Mouse (Mus musculus): ENCODE measurements around the gene Emc4. TPM values are rescaled to one million over a fixed set of nuclear protein-coding genes. Genes with fewer than 3 reads are reported as not detected.

Gene Emc4
- total RNA-seq, 2 experiments from 2014 or later, result 130 to 136 TPM

DNA sequence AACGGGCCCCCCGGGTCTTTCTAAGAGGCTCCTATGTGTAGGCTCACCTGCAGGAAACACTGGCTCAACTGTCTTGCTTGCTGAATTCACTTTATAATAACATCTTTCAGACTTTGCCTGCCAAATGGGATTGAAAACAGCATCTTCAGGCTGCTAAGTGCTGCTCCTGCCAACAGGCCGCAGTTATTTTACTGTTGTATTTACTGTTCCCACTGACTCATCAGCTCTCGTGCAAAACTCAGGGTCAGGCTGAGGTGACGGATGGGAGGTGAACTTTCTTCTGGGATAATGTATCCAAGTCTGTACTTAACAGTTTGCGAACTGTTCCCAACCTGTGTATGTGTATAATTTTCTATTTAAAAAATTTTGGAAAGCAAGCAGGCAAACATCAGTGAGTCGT is 48.9 kb downstream of the Emc4 start:
- no peak for DNase-seq (ENCODE audit: low spot score in 2 of 2)
- Histone ChIP-seq H3K27ac (peak overlapping the region; percentile 8; the same call in 1 of the 2 replicates), H3K4me3 (no peak overlapping the region)
- TF ChIP-seq CTCF (conservative IDR thresholded peaks at IDR 0.05), result no peak

DNA sequence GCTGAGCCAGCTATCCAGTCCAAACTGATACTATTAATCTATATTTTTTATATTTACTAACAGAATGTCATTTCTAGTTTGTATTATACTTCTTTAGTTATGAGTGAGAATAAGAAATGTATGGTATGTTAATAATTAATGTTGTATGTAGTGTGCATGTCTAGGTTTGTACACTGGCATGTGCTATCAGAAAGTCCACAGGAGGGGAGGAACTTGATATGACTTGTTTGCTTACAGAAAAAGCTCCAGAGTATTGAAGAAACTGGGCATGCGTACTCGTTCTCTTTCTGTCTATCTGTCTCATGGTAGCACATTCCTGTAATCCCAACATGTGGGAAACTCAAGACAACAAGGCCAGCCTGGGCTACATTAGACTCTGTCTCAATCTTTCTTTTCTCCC is 49.6 kb downstream of the Emc4 start:
- no peak for TF ChIP-seq CTCF (conservative IDR thresholded peaks at IDR 0.05)
- peak overlapping the region; percentile 8; the same call in 1 of the 2 replicates for H3K27ac ChIP-seq
- no peak for DNase-seq (ENCODE audit: low spot score in 2 of 2)
- H3K4me3 ChIP-seq, result no peak overlapping the region

DNA sequence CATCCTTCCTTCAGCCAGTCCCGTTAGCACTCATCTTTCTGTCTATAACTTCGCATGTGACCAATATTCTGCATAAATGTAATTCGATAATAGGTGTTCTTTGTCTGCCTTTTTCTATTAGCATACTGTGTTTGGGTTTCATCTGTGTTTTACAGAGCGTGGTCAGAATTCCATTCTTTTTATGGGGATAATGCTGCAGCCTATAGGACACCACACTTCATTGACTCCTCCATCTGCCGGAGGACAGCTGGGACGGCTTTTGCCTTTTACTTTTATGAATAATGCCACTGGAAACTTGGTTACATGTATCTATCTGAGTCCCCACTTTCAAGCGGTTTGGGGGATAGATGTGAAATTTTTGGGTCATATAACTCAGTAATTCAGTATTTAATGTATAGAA is 52.2 kb downstream of the Emc4 start:
- H3K4me3 ChIP-seq, result no peak overlapping the region
- no peak for TF ChIP-seq CTCF (conservative IDR thresholded peaks at IDR 0.05)
- H3K27ac ChIP-seq, result no peak overlapping the region
- no peak for DNase-seq (ENCODE audit: low spot score in 2 of 2)

Other genes with a start within 250 kb of the Emc4 start
- not detected for gene Olfr1316, start 233.1 kb downstream of the Emc4 start, total RNA-seq (2021)
- gene Olfr1317, start 227.7 kb downstream of the Emc4 start, total RNA-seq (2021), result not detected
- not detected for gene Olfr1318, start 213.8 kb downstream of the Emc4 start, total RNA-seq (2021)
- 10 to 100 TPM; 87.5 to 89.8 TPM for gene Lpcat4, start 128.6 kb downstream of the Emc4 start, total RNA-seq (2021)
- not detected for gene Nutm1, start 108.7 kb downstream of the Emc4 start, total RNA-seq (2021)
- gene Nop10, start 106.1 kb downstream of the Emc4 start, total RNA-seq (2021), result 10 to 100 TPM; 51.6 to 52.0 TPM
- gene Slc12a6, start 102.2 kb downstream of the Emc4 start, total RNA-seq (2021), result 100 to 1,000 TPM; 107 to 112 TPM
- gene Gm21985, start 101.7 kb downstream of the Emc4 start, total RNA-seq (2021), result under 1 TPM in 1 of 2 experiments, not detected in 1; 0.22 TPM
- 10 to 100 TPM; 10.9 to 12.5 TPM for gene Katnbl1, start 11.2 kb upstream of the Emc4 start, total RNA-seq (2021)
- 10 to 100 TPM; 43.8 to 45.6 TPM for gene Emc7, start 87.0 kb upstream of the Emc4 start, total RNA-seq (2021)
- 1 to 10 TPM; 5.7 to 7.7 TPM for gene Chrm5, start 112.7 kb upstream of the Emc4 start, total RNA-seq (2021)
- gene Aven, start 124.9 kb upstream of the Emc4 start, total RNA-seq (2021), result 10 to 100 TPM in 1 of 2 experiments, 1 to 10 TPM in 1; 8.7 to 10.2 TPM